10 mouse cellular contexts compared by ENCODE assay signal in genomic region chr5:148662281-148662741, GRCm38 (mm10).
DNase-seq lines count a peak whose midpoint lies in the region; ATAC-seq and TF ChIP-seq lines count a peak whose summit lies in the region.
"Had no signal": no experiment of that assay in that cellular context is flagged by ENCODE, and none has a peak within 500 bp of the region (broad histone marks: within the 10 kb centered on the region; RNA-seq: fewer than 3 reads in every experiment).

No protein-coding gene starts in this region.

- peak; percentile 50 for DNase-seq in forebrain, embryonic 14.5 days (ENCODE audit: low spot score)
- DNase-seq in forebrain, embryonic 11.5 days (ENCODE audit: low spot score) = no peak
- DNase-seq in hindbrain, postnatal 0 days (ENCODE audit: low spot score) = peak; percentile 62
- no peak for DNase-seq in liver, embryonic 11.5 days (ENCODE audit: low spot score)
- no peak for DNase-seq in adrenal gland, adult 18-20 months (ENCODE audit: low spot score in 2 of 2)
- DNase-seq: heart, postnatal 10 days had no signal

- no peak overlapping the region for H3K4me3 ChIP-seq in forebrain, embryonic 14.5 days (ENCODE audit: low read depth, low read length)
- no peak overlapping the region for H3K4me3 ChIP-seq in forebrain, embryonic 11.5 days (ENCODE audit: low read depth, low read length)
- 0 out of 2 replicates have a peak overlapping the region, but pooled peaks have one; percentile 1 for H3K4me3 ChIP-seq in embryonic facial prominence, embryonic 13.5 days
- 0 out of 2 replicates have a peak overlapping the region, but pooled peaks have one; percentile 6 for H3K4me3 ChIP-seq in hindbrain, postnatal 0 days (ENCODE audit: low read length)
- H3K4me3 ChIP-seq in olfactory bulb, adult 2 months (ENCODE audit: insufficient read depth, low read depth, low read length) = peak overlapping the region; percentile 2; the same call in 1 of the 2 replicates
- no peak overlapping the region for H3K4me3 ChIP-seq in liver, embryonic 11.5 days (ENCODE audit: low read depth, low read length)
- H3K4me3 ChIP-seq in liver, embryonic 12.5 days = no peak overlapping the region
- H3K4me3 ChIP-seq: megakaryocyte, embryonic 14.5 days had no signal

- no peaks in the 10 kb centered on the region for H3K9me3 ChIP-seq in forebrain, embryonic 14.5 days (replicated peaks; ENCODE audit: control insufficient read depth, low read length)
- peaks cover 5% of the 10 kb centered on the region; the same call in 1 of the 2 replicates for H3K9me3 ChIP-seq in forebrain, embryonic 11.5 days (ENCODE audit: control insufficient read depth, low read length)
- H3K9me3 ChIP-seq in embryonic facial prominence, embryonic 13.5 days = peaks cover 7% of the 10 kb centered on the region; the same call in 1 of the 2 replicates
- H3K9me3 ChIP-seq in hindbrain, postnatal 0 days (ENCODE audit: low read length) = no peaks in the 10 kb centered on the region; the same call in 1 of the 2 replicates
- 0 out of 2 replicates have a peak, but pooled peaks cover 3% of the 10 kb centered on the region for H3K9me3 ChIP-seq in liver, embryonic 11.5 days (ENCODE audit: control insufficient read depth, low read length)
- H3K9me3 ChIP-seq in liver, embryonic 12.5 days (replicated peaks) = peaks cover 7% of the 10 kb centered on the region

- no peaks in the 10 kb centered on the region for H3K4me1 ChIP-seq in forebrain, embryonic 14.5 days (ENCODE audit: control insufficient read depth, insufficient read depth, low read length)
- no peaks in the 10 kb centered on the region for H3K4me1 ChIP-seq in forebrain, embryonic 11.5 days (replicated peaks; ENCODE audit: control insufficient read depth, insufficient read depth, low read length)
- peaks cover 6% of the 10 kb centered on the region; the same call in 1 of the 2 replicates for H3K4me1 ChIP-seq in embryonic facial prominence, embryonic 13.5 days
- H3K4me1 ChIP-seq in hindbrain, postnatal 0 days (ENCODE audit: insufficient read depth, low read length) = peaks cover 4% of the 10 kb centered on the region; the same call in 1 of the 2 replicates
- peaks cover 9% of the 10 kb centered on the region for H3K4me1 ChIP-seq in olfactory bulb, adult 2 months (ENCODE audit: control insufficient read depth, insufficient read depth, low read length)
- H3K4me1 ChIP-seq in liver, embryonic 11.5 days (replicated peaks; ENCODE audit: control insufficient read depth, insufficient read depth, low read length) = no peaks in the 10 kb centered on the region
- no peaks in the 10 kb centered on the region for H3K4me1 ChIP-seq in liver, embryonic 12.5 days
- H3K4me1 ChIP-seq: megakaryocyte, embryonic 14.5 days had no signal

- ATAC-seq in forebrain, embryonic 14.5 days = peak; percentile 34; the same call in 1 of the 2 replicates
- no peak for ATAC-seq in forebrain, embryonic 11.5 days (replicated peaks; ENCODE audit: low FRiP score)
- ATAC-seq in embryonic facial prominence, embryonic 13.5 days (ENCODE audit: insufficient number of reproducible peaks, insufficient read depth, low FRiP score, low TSS enrichment, low read depth) = peak; percentile 20; the same call in 1 of the 2 replicates
- ATAC-seq in hindbrain, postnatal 0 days = peak; percentile 69
- no peak for ATAC-seq in liver, embryonic 11.5 days (replicated peaks; ENCODE audit: low FRiP score)
- no peak for ATAC-seq in liver, embryonic 12.5 days

- no peak for TF ChIP-seq CTCF in hindbrain, postnatal 0 days (IDR thresholded peaks at IDR 0.05; ENCODE audit: low read depth)
- TF ChIP-seq CTCF in olfactory bulb, adult 2 months (IDR thresholded peaks at IDR 0.05; ENCODE audit: insufficient read depth, low read depth, low read length) = no peak

- no peaks in the 10 kb centered on the region for H3K27me3 ChIP-seq in forebrain, embryonic 14.5 days (replicated peaks; ENCODE audit: control insufficient read depth, insufficient read depth, low read length)
- H3K27me3 ChIP-seq in forebrain, embryonic 11.5 days (ENCODE audit: control insufficient read depth, insufficient read depth, low read length) = no peaks in the 10 kb centered on the region
- peaks cover 2% of the 10 kb centered on the region; the same call in 1 of the 2 replicates for H3K27me3 ChIP-seq in embryonic facial prominence, embryonic 13.5 days
- no peaks in the 10 kb centered on the region for H3K27me3 ChIP-seq in hindbrain, postnatal 0 days (ENCODE audit: insufficient read depth, low read length)
- H3K27me3 ChIP-seq in liver, embryonic 11.5 days (replicated peaks; ENCODE audit: control insufficient read depth, insufficient read depth, low read length) = peaks cover 5% of the 10 kb centered on the region; the same call in 1 of the 2 replicates
- peaks cover 37% of the 10 kb centered on the region for H3K27me3 ChIP-seq in liver, embryonic 12.5 days (replicated peaks)
- H3K27me3 ChIP-seq: megakaryocyte, embryonic 14.5 days had no signal

- no peak for TF ChIP-seq POLR2A in olfactory bulb, adult 2 months (IDR thresholded peaks at IDR 0.05; ENCODE audit: insufficient read depth, low read depth, low read length)

- no peak overlapping the region for H3K4me2 ChIP-seq in forebrain, embryonic 14.5 days (ENCODE audit: low read length)
- H3K4me2 ChIP-seq in forebrain, embryonic 11.5 days (ENCODE audit: low read depth, low read length, severe bottlenecking) = no peak overlapping the region
- peak overlapping the region; percentile 21 for H3K4me2 ChIP-seq in embryonic facial prominence, embryonic 13.5 days
- H3K4me2 ChIP-seq in hindbrain, postnatal 0 days (ENCODE audit: low read depth, low read length) = peak overlapping the region; percentile 45
- H3K4me2 ChIP-seq in liver, embryonic 11.5 days = no peak overlapping the region
- H3K4me2 ChIP-seq in liver, embryonic 12.5 days = no peak overlapping the region

- no peak overlapping the region for H3K9ac ChIP-seq in forebrain, embryonic 14.5 days (ENCODE audit: low read length)
- no peak overlapping the region for H3K9ac ChIP-seq in forebrain, embryonic 11.5 days (ENCODE audit: low read length)
- H3K9ac ChIP-seq in embryonic facial prominence, embryonic 13.5 days = no peak overlapping the region
- H3K9ac ChIP-seq in hindbrain, postnatal 0 days (replicated peaks; ENCODE audit: low read length) = 0 out of 2 replicates have a peak overlapping the region, but pooled peaks have one; percentile 30
- H3K9ac ChIP-seq in liver, embryonic 11.5 days (ENCODE audit: low read depth, low read length) = no peak overlapping the region
- no peak overlapping the region for H3K9ac ChIP-seq in liver, embryonic 12.5 days

- 76% methylated on average over 15 of the region's 15 CpGs for WGBS in forebrain, embryonic 14.5 days
- 83% methylated on average over 15 of the region's 15 CpGs for WGBS in forebrain, embryonic 11.5 days
- WGBS in embryonic facial prominence, embryonic 13.5 days = 53% methylated on average over 15 of the region's 15 CpGs
- WGBS in hindbrain, postnatal 0 days = 30% methylated on average over 15 of the region's 15 CpGs
- 23% methylated on average over 15 of the region's 15 CpGs for WGBS in olfactory bulb, adult 2 months
- 80% methylated on average over 15 of the region's 15 CpGs for WGBS in liver, embryonic 11.5 days
- 77% methylated on average over 15 of the region's 15 CpGs for WGBS in liver, embryonic 12.5 days (ENCODE audit: insufficient replicate concordance)

- no peaks in the 10 kb centered on the region for H3K36me3 ChIP-seq in forebrain, embryonic 14.5 days (ENCODE audit: control insufficient read depth, insufficient read depth, low read length)
- H3K36me3 ChIP-seq in forebrain, embryonic 11.5 days (ENCODE audit: control insufficient read depth, insufficient read depth, low read length) = no peaks in the 10 kb centered on the region
- H3K36me3 ChIP-seq in embryonic facial prominence, embryonic 13.5 days = no peaks in the 10 kb centered on the region
- H3K36me3 ChIP-seq in hindbrain, postnatal 0 days (ENCODE audit: insufficient read depth, low read length) = no peaks in the 10 kb centered on the region
- no peaks in the 10 kb centered on the region for H3K36me3 ChIP-seq in liver, embryonic 11.5 days (ENCODE audit: control insufficient read depth, insufficient read depth, low read length)
- no peaks in the 10 kb centered on the region for H3K36me3 ChIP-seq in liver, embryonic 12.5 days

- H3K27ac ChIP-seq in forebrain, embryonic 14.5 days (ENCODE audit: low read depth, low read length) = 0 out of 2 replicates have a peak overlapping the region, but pooled peaks have one; percentile 27
- H3K27ac ChIP-seq in forebrain, embryonic 11.5 days (ENCODE audit: low read depth, low read length) = no peak overlapping the region
- H3K27ac ChIP-seq in embryonic facial prominence, embryonic 13.5 days = peak overlapping the region; percentile 36; the same call in 1 of the 2 replicates
- peak overlapping the region; percentile 56; the same call in 1 of the 2 replicates for H3K27ac ChIP-seq in hindbrain, postnatal 0 days
- H3K27ac ChIP-seq in olfactory bulb, adult 2 months (ENCODE audit: insufficient read depth, low read depth, low read length) = no peak overlapping the region
- H3K27ac ChIP-seq in liver, embryonic 11.5 days (ENCODE audit: low read depth, low read length) = no peak overlapping the region
- no peak overlapping the region for H3K27ac ChIP-seq in liver, embryonic 12.5 days

Comparison
In these comparisons a context has a peak if more than half of its experiments do, and no peak if none do; other contexts are left out.
1. ATAC-seq: peak in forebrain, embryonic 14.5 days (single experiment), embryonic facial prominence, embryonic 13.5 days (single experiment) and hindbrain, postnatal 0 days (single experiment); none in forebrain, embryonic 11.5 days (single experiment), liver, embryonic 11.5 days (single experiment) and liver, embryonic 12.5 days (single experiment).
2. DNase-seq: peak in forebrain, embryonic 14.5 days (single experiment) and hindbrain, postnatal 0 days (single experiment); none in forebrain, embryonic 11.5 days (single experiment), liver, embryonic 11.5 days (single experiment) and adrenal gland, adult 18-20 months (0 of 2).
3. H3K27ac ChIP-seq: peak in forebrain, embryonic 14.5 days (single experiment), embryonic facial prominence, embryonic 13.5 days (single experiment) and hindbrain, postnatal 0 days (single experiment); none in forebrain, embryonic 11.5 days (single experiment), olfactory bulb, adult 2 months (single experiment), liver, embryonic 11.5 days (single experiment) and liver, embryonic 12.5 days (single experiment).
4. H3K4me2 ChIP-seq: peak in embryonic facial prominence, embryonic 13.5 days (single experiment) and hindbrain, postnatal 0 days (single experiment); none in forebrain, embryonic 14.5 days (single experiment), forebrain, embryonic 11.5 days (single experiment), liver, embryonic 11.5 days (single experiment) and liver, embryonic 12.5 days (single experiment).
5. H3K4me3 ChIP-seq: peak in embryonic facial prominence, embryonic 13.5 days (single experiment), hindbrain, postnatal 0 days (single experiment) and olfactory bulb, adult 2 months (single experiment); none in forebrain, embryonic 14.5 days (single experiment), forebrain, embryonic 11.5 days (single experiment), liver, embryonic 11.5 days (single experiment) and liver, embryonic 12.5 days (single experiment).